Mouse (Mus musculus) CH12.LX (cell line): ENCODE results near the gene Aebp1. TPM values are rescaled to one million over a fixed set of nuclear protein-coding genes. Genes with fewer than 3 reads are reported as not detected.

ENCODE experiments used
- DNase-seq: peaks from one replicate; pipeline ENCODE4 v3.0.0-alpha.2; 2013; ENCODE audit errors: extremely low read depth
- H3K27ac ChIP-seq: 2 replicates; pipeline ENCODE4 v1.5.1; 2012; ENCODE audit warnings: low read depth, mild to moderate bottlenecking, control low read depth, moderate library complexity; ENCODE audit not compliant: insufficient read depth
- H3K27me3 ChIP-seq: replicated peaks from 2 replicates; pipeline ENCODE3; 2012; ENCODE audit warnings: inconsistent platforms
- H3K36me3 ChIP-seq, 2 experiments: replicated peaks in 1 of 2; 2 replicates each; pipeline versions ENCODE3 to v1.6.1; 2012; ENCODE audit warnings: inconsistent platforms in 1 of 2, low read length in 1 of 2, mild to moderate bottlenecking in 1 of 2, mixed read lengths in 1 of 2, moderate library complexity in 1 of 2; ENCODE audit not compliant: control insufficient read depth in 1 of 2, insufficient read depth in 1 of 2
- H3K4me1 ChIP-seq, 2 experiments: 2 replicates each; pipeline ENCODE4 v1.6.1; 2012; ENCODE audit warnings: inconsistent platforms in 1 of 2, moderate library complexity in 1 of 2; ENCODE audit not compliant: insufficient read depth in 2 of 2, control insufficient read depth in 1 of 2
- H3K4me2 ChIP-seq: 2 replicates; pipeline ENCODE4 v1.6.1; 2012; ENCODE audit warnings: low read depth, mild to moderate bottlenecking, control low read depth; ENCODE audit not compliant: poor library complexity, insufficient read depth, severe bottlenecking
- H3K4me3 ChIP-seq, 3 experiments: fragments of 150-350 bp in 1 of 3; sonication (generic) in 1 of 3; replicated peaks in 1 of 3; 2 replicates each; pipeline versions ENCODE3 to v1.5.1; 2011 to 2012; ENCODE audit warnings: low read depth in 2 of 3, low read length in 2 of 3, mild to moderate bottlenecking in 2 of 3, moderate library complexity in 2 of 3, control low read depth in 1 of 3, improper control_type of control experiment in 1 of 3, inconsistent platforms in 1 of 3, mixed read lengths in 1 of 3; ENCODE audit not compliant: poor library complexity in 1 of 3
- H3K79me2 ChIP-seq: replicated peaks from 2 replicates; pipeline ENCODE4 v1.6.1; 2012; ENCODE audit warnings: mild to moderate bottlenecking, moderate library complexity; ENCODE audit not compliant: control insufficient read depth, poor library complexity, insufficient read depth, severe bottlenecking; ENCODE audit errors: extremely low read depth
- H3K9ac ChIP-seq: 2 replicates; pipeline ENCODE4 v1.6.1; 2012; ENCODE audit warnings: low read depth, mild to moderate bottlenecking, control low read depth, moderate library complexity; ENCODE audit not compliant: insufficient read depth
- H3K9me3 ChIP-seq: replicated peaks from 2 replicates; pipeline ENCODE3; 2012; ENCODE audit warnings: low read length, inconsistent platforms, mixed read lengths
- CHD2 ChIP-seq: IDR thresholded peaks from 2 replicates; pipeline ENCODE4 v1.6.1; 2011; ENCODE audit warnings: low read length, improper control_type of control experiment
- CTCF ChIP-seq, 2 experiments: IDR thresholded peaks in 1 of 2; conservative IDR thresholded peaks in 1 of 2; 2 replicates each; pipeline ENCODE4 v1.5.1; 2011 to 2012; ENCODE audit warnings: low read depth in 2 of 2, low read length in 2 of 2, improper control_type of control experiment in 1 of 2, inconsistent platforms in 1 of 2, mild to moderate bottlenecking in 1 of 2, moderate library complexity in 1 of 2
- E2F4 ChIP-seq: IDR thresholded peaks from 2 replicates; pipeline ENCODE4 v1.6.1; 2011; ENCODE audit warnings: low read depth, low read length, improper control_type of control experiment; ENCODE audit not compliant: insufficient replicate concordance
- EP300 ChIP-seq: IDR thresholded peaks from 2 replicates; pipeline ENCODE4 v1.6.1; 2011; ENCODE audit warnings: low read length, improper control_type of control experiment
- MAX ChIP-seq: IDR thresholded peaks from 2 replicates; pipeline ENCODE4 v1.6.1; 2011; ENCODE audit warnings: low read length, improper control_type of control experiment
- MEF2A ChIP-seq: IDR thresholded peaks from 2 replicates; pipeline ENCODE4 v1.6.1; 2014; ENCODE audit warnings: low read depth, mild to moderate bottlenecking, inconsistent platforms, low read length, improper control_type of control experiment, borderline replicate concordance
- MYC ChIP-seq: IDR thresholded peaks from 2 replicates; pipeline ENCODE4 v1.6.1; 2011; ENCODE audit warnings: low read depth, mild to moderate bottlenecking, improper control_type of control experiment, low read length
- NRF1 ChIP-seq: IDR thresholded peaks from 2 replicates; pipeline ENCODE4 v1.6.1; 2014; ENCODE audit warnings: low read depth, mild to moderate bottlenecking, inconsistent platforms, low read length, improper control_type of control experiment, moderate library complexity
- POLR2AphosphoS2 ChIP-seq: IDR thresholded peaks from 2 replicates; pipeline ENCODE4 v1.6.1; 2011; ENCODE audit warnings: low read depth, low read length, improper control_type of control experiment
- RAD21 ChIP-seq: IDR thresholded peaks from 2 replicates; pipeline ENCODE4 v1.6.1; 2011; ENCODE audit warnings: low read depth, mild to moderate bottlenecking, low read length, improper control_type of control experiment, moderate library complexity
- SIN3A ChIP-seq: IDR thresholded peaks from 2 replicates; pipeline ENCODE4 v1.6.1; 2012; ENCODE audit warnings: low read length, improper control_type of control experiment, inconsistent platforms
- SMC3 ChIP-seq: IDR thresholded peaks from 2 replicates; pipeline ENCODE4 v1.6.1; 2011; ENCODE audit warnings: low read depth, low read length, improper control_type of control experiment
- TCF12 ChIP-seq: IDR thresholded peaks from 2 replicates; pipeline ENCODE4 v1.6.1; 2014; ENCODE audit warnings: low read depth, mild to moderate bottlenecking, inconsistent platforms, low read length, improper control_type of control experiment
- USF2 ChIP-seq: conservative IDR thresholded peaks from 2 replicates; pipeline ENCODE4 v1.6.1; 2011; ENCODE audit warnings: low read depth, low read length, improper control_type of control experiment
- ZC3H11A ChIP-seq: IDR thresholded peaks from 2 replicates; pipeline ENCODE4 v1.6.1; 2012; ENCODE audit warnings: low read depth, mild to moderate bottlenecking, inconsistent platforms, low read length, improper control_type of control experiment
- ZKSCAN1 ChIP-seq: IDR thresholded peaks from 2 replicates; pipeline ENCODE4 v1.6.1; 2012; ENCODE audit warnings: low read depth, inconsistent platforms, low read length, improper control_type of control experiment, borderline replicate concordance
- ZMIZ1 ChIP-seq: IDR thresholded peaks from 2 replicates; pipeline ENCODE4 v1.6.1; 2012; ENCODE audit warnings: low read depth, mild to moderate bottlenecking, inconsistent platforms, low read length, improper control_type of control experiment
- dilution Hi-C: fragments of 300-500 bp; cut with MboI; formaldehyde crosslinking; loops from 2 replicates; pipeline ENCODE4 v1.14.3; 2020; ENCODE audit warnings: low sequenced_read_pairs; ENCODE audit not compliant: extremely low pct_unique_long_range_greater_than_20kb, extremely low pct_ligation_motif_present
- in situ Hi-C: fragments of 300-500 bp; cut with MboI; formaldehyde crosslinking; loops from 3 replicates; pipeline ENCODE4 v1.14.3; 2019; ENCODE audit warnings: low sequenced_read_pairs, low pct_ligation_motif_present, low pct_unique_long_range_greater_than_20kb, mixed read lengths
- polyA plus RNA-seq: library from polyadenylated mRNA; unstranded; fragments of >175 nt; gene quantifications from 2 replicates; pipeline ENCODE4 v1.2.1, GENCODE M21; 2012; ENCODE audit warnings: low read depth; ENCODE audit not compliant: insufficient read length
- total RNA-seq, 2 experiments: library from RNA; depleted of rRNA; stranded (reverse); fragments of 300-350 nt in 1 of 2; fragments of >200 nt in 1 of 2; gene quantifications; 2 replicates each; pipeline ENCODE4 v1.2.3; 2012 to 2014

Gene Aebp1
- total and polyA plus RNA-seq, 3 experiments, result 0.34 to 1.4 TPM; not detected in 1

- H3K4me1 ChIP-seq, result peaks cover 6 to 23% of the 10 kb centered on the region in 2 experiments
- TF ChIP-seq USF2, result no peak
- no peak for TF ChIP-seq CHD2
- TF ChIP-seq ZMIZ1, result no peak
- TF ChIP-seq SMC3, result peak; percentile 84
- peak; percentile 93 to 100 for TF ChIP-seq CTCF (conservative IDR thresholded peaks at IDR 0.05 in 1 of 2, IDR thresholded peaks at IDR 0.05 in 1 of 2; ENCODE audit: low read depth in 2 of 2, low read length in 2 of 2)
- TF ChIP-seq RAD21, result peak; percentile 82
Observed at GRCm38 (mm10) chr11:5886187-5886586, 24.4 kb downstream of the Aebp1 start.

GRCm38 (mm10) chr11:5887250-5887649 lies 25.5 kb downstream of the Aebp1 start:
- DNase-seq, result no peak
- Histone ChIP-seq H3K9me3 (no peaks in the 10 kb centered on the region), H3K9ac (no peak overlapping the region), H3K4me3 (no peak overlapping the region), H3K27me3 (no peaks in the 10 kb centered on the region), H3K79me2 (no peaks in the 10 kb centered on the region), H3K4me2 (no peak overlapping the region), H3K4me1 (peaks cover 8 to 31% of the 10 kb centered on the region in 2 experiments), H3K36me3 (no peaks in the 10 kb centered on the region), H3K27ac (no peak overlapping the region)
- dilution Hi-C loops, result no loop called here
- in situ Hi-C loops, result no loop called here
- TF ChIP-seq ZKSCAN1 (no peak), MAX (no peak), SIN3A (no peak), POLR2AphosphoS2 (no peak), CTCF (conservative IDR thresholded peaks at IDR 0.05 in 1 of 2, IDR thresholded peaks at IDR 0.05 in 1 of 2; ENCODE audit: low read depth in 2 of 2, low read length in 2 of 2) (no peak), TCF12 (no peak), EP300 (no peak), NRF1 (no peak), MEF2A (no peak), ZMIZ1 (no peak), ZC3H11A (no peak), E2F4 (no peak), MYC (no peak)
- TF ChIP-seq, all 38 proteins: peak for 0

More at GRCm38 (mm10) chr11:5886187-5886586, 24.4 kb downstream of the Aebp1 start:
- H3K27me3 ChIP-seq, result no peaks in the 10 kb centered on the region
- H3K9ac ChIP-seq, result no peak overlapping the region
- H3K4me3 ChIP-seq, result no peak overlapping the region
- no peak overlapping the region for H3K4me2 ChIP-seq
- peak; percentile 70 for DNase-seq
- in situ Hi-C loops, result no loop called here
- H3K9me3 ChIP-seq, result no peaks in the 10 kb centered on the region
- H3K36me3 ChIP-seq, result no peaks in the 10 kb centered on the region
- H3K27ac ChIP-seq, result no peak overlapping the region
- no peaks in the 10 kb centered on the region for H3K79me2 ChIP-seq
- dilution Hi-C loops, result no loop called here
